Mouse (Mus musculus) MEL (cell line): ENCODE data around the gene Acad12.

Experiments
- EP300 ChIP-seq, 2 experiments: IDR thresholded peaks; 2 replicates each; pipeline ENCODE4 v1.6.1; 2011; ENCODE audit warnings: improper control_type of control experiment in 2 of 2, low read length in 2 of 2, low read depth in 1 of 2, mild to moderate bottlenecking in 1 of 2
- GATA1 ChIP-seq: IDR thresholded peaks from 2 replicates; pipeline ENCODE4 v1.6.1; 2011; ENCODE audit warnings: low read depth, low read length, improper control_type of control experiment
- MAFK ChIP-seq: IDR thresholded peaks from 2 replicates; pipeline ENCODE4 v1.6.1; 2011; ENCODE audit warnings: low read depth, mild to moderate bottlenecking, low read length, improper control_type of control experiment, borderline replicate concordance
- MAX ChIP-seq: IDR thresholded peaks from 2 replicates; pipeline ENCODE4 v1.6.1; 2011; ENCODE audit warnings: low read length, improper control_type of control experiment
- MYC ChIP-seq: IDR thresholded peaks from 2 replicates; pipeline ENCODE4 v1.6.1; 2011; ENCODE audit warnings: low read depth, mild to moderate bottlenecking, low read length, improper control_type of control experiment, moderate library complexity
- POLR2A ChIP-seq, 2 experiments: IDR thresholded peaks; 2 replicates each; pipeline ENCODE4 v1.6.1; 2011 to 2012; ENCODE audit warnings: low read length in 2 of 2, mild to moderate bottlenecking in 2 of 2, control low read depth in 1 of 2, improper control_type of control experiment in 1 of 2, low read depth in 1 of 2, moderate library complexity in 1 of 2; ENCODE audit not compliant: control insufficient read depth in 1 of 2, insufficient read depth in 1 of 2, poor library complexity in 1 of 2
- TBP ChIP-seq: IDR thresholded peaks from 2 replicates; pipeline ENCODE4 v1.8.0; 2011; ENCODE audit warnings: low read depth, low read length, improper control_type of control experiment
- TCF12 ChIP-seq: IDR thresholded peaks from 2 replicates; pipeline ENCODE4 v1.6.1; 2014; ENCODE audit warnings: low read depth, mild to moderate bottlenecking, inconsistent platforms, low read length, improper control_type of control experiment, moderate library complexity
- UBTF ChIP-seq: IDR thresholded peaks from 2 replicates; pipeline ENCODE4 v1.6.1; 2012; ENCODE audit warnings: low read depth, mild to moderate bottlenecking, inconsistent platforms, low read length, improper control_type of control experiment, moderate library complexity, borderline replicate concordance; ENCODE audit not compliant: insufficient read depth
- ZC3H11A ChIP-seq: IDR thresholded peaks from 2 replicates; pipeline ENCODE4 v1.6.1; 2012; ENCODE audit warnings: low read depth, mild to moderate bottlenecking, inconsistent platforms, low read length, improper control_type of control experiment

GRCm38 (mm10) chr5:121598871-121599610 lies 19.7 kb downstream of the Acad12 start:
- TF ChIP-seq UBTF: no peak
- TF ChIP-seq EP300 (IDR thresholded peaks at IDR 0.05; ENCODE audit: low read depth in 1 of 2, low read length in 2 of 2): no peak
- no peak for TF ChIP-seq ZC3H11A
- TF ChIP-seq POLR2A (IDR thresholded peaks at IDR 0.05; ENCODE audit: control insufficient read depth in 1 of 2, insufficient read depth in 1 of 2, low read depth in 1 of 2, low read length in 2 of 2, poor library complexity in 1 of 2): no peak
- TF ChIP-seq GATA1: no peak
- TF ChIP-seq TCF12: no peak
- no peak for TF ChIP-seq MAX
- TF ChIP-seq MYC: no peak
- TF ChIP-seq MAFK: no peak
- no peak for TF ChIP-seq TBP
